Mouse (Mus musculus) embryonic fibroblast, embryonic 13.5 days (primary cell): Measurements from ENCODE around the gene Gm42791. TPM values are rescaled to one million over a fixed set of nuclear protein-coding genes. Genes with fewer than 3 reads are reported as not detected.

Source experiments
- H3K27ac ChIP-seq: 2 replicates; pipeline ENCODE4 v1.5.1; 2012; ENCODE audit warnings: low read length, control low read depth, inconsistent platforms; ENCODE audit not compliant: insufficient read depth
- H3K4me1 ChIP-seq: 2 replicates; pipeline ENCODE4 v1.6.1; 2011; ENCODE audit warnings: low read length; ENCODE audit not compliant: control insufficient read depth, insufficient read depth
- H3K4me3 ChIP-seq: 2 replicates; pipeline ENCODE4 v1.5.1; 2011; ENCODE audit warnings: mild to moderate bottlenecking, control low read depth, low read length; ENCODE audit not compliant: insufficient read depth
- CTCF ChIP-seq: IDR thresholded peaks from 2 replicates; pipeline ENCODE4 v1.5.1; 2011; ENCODE audit warnings: mild to moderate bottlenecking, control low read depth, low read length, moderate library complexity, borderline replicate concordance; ENCODE audit not compliant: insufficient read depth
- POLR2A ChIP-seq: IDR thresholded peaks from 2 replicates; pipeline ENCODE4 v1.6.1; 2011; ENCODE audit warnings: low read depth, mild to moderate bottlenecking, control low read depth, low read length, moderate library complexity
- polyA plus RNA-seq: library from polyadenylated mRNA; stranded (reverse); fragments of >200 nt; gene quantifications from 2 replicates; pipeline ENCODE4 v1.2.4, GENCODE M21; 2011; ENCODE audit warnings: low read depth; ENCODE audit not compliant: missing spikeins, insufficient read length

Gene Gm42791
- polyA plus RNA-seq, 1 experiment, result 7.1 TPM

- TF ChIP-seq CTCF, result no peak
- TF ChIP-seq POLR2A, result no peak
- Histone ChIP-seq H3K27ac (no peak overlapping the region), H3K4me1 (peaks cover 2% of the 10 kb centered on the region; the same call in 1 of the 2 replicates), H3K4me3 (no peak overlapping the region)
These were observed 61.2 kb downstream of the Gm42791 start for GRCm38 (mm10) chr5:148933767-148934166.

- Histone ChIP-seq H3K27ac (no peak overlapping the region), H3K4me3 (no peak overlapping the region), H3K4me1 (peaks cover 1% of the 10 kb centered on the region; the same call in 1 of the 2 replicates)
- TF ChIP-seq POLR2A, result no peak
- TF ChIP-seq CTCF, result no peak
These were observed 63.6 kb downstream of the Gm42791 start for GRCm38 (mm10) chr5:148931301-148931700.

- Histone ChIP-seq H3K27ac (peak within 1 kb of the TSS; percentile 80), H3K4me1 (no peaks in the 10 kb centered on the region), H3K4me3 (peak within 1 kb of the TSS; percentile 79)
- TF ChIP-seq POLR2A, result peak; percentile 58; the same call in 1 of the 2 replicates
- TF ChIP-seq CTCF, result no peak
These were observed 65.9 kb downstream of the Gm42791 start, which contains the start of gene Katnal1 for GRCm38 (mm10) chr5:148929116-148929449. Gene Katnal1, minus strand, starts transcription at chr5:148929320.

GRCm38 (mm10) chr5:148928382-148929115 is 66.4 kb downstream of the Gm42791 start:
- peak overlapping the region; percentile 79 for H3K4me3 ChIP-seq
- H3K27ac ChIP-seq, result peak overlapping the region; percentile 80
- TF ChIP-seq CTCF (no peak), POLR2A (peak; percentile 54)
- H3K4me1 ChIP-seq, result no peaks in the 10 kb centered on the region

- TF ChIP-seq POLR2A (no peak), CTCF (no peak)
- no peaks in the 10 kb centered on the region for H3K4me1 ChIP-seq
These were observed 67.2 kb downstream of the Gm42791 start for GRCm38 (mm10) chr5:148927717-148928223.

GRCm38 (mm10) chr5:148924586-148924985 is 70.4 kb downstream of the Gm42791 start:
- Histone ChIP-seq H3K4me1 (no peaks in the 10 kb centered on the region), H3K27ac (no peak overlapping the region), H3K4me3 (no peak overlapping the region)
- TF ChIP-seq POLR2A (no peak), CTCF (no peak)

More at GRCm38 (mm10) chr5:148927717-148928223, 67.2 kb downstream of the Gm42791 start:
- Histone ChIP-seq H3K4me3 (peak overlapping the region; percentile 79), H3K27ac (peak overlapping the region; percentile 80; the same call in 1 of the 2 replicates)

GRCm38 (mm10) chr5:148924051-148924450 is 70.9 kb downstream of the Gm42791 start:
- Histone ChIP-seq H3K4me3 (no peak overlapping the region), H3K4me1 (no peaks in the 10 kb centered on the region), H3K27ac (no peak overlapping the region)
- TF ChIP-seq CTCF (no peak), POLR2A (no peak)

- TF ChIP-seq CTCF (no peak), POLR2A (no peak)
These were observed 71.5 kb downstream of the Gm42791 start for GRCm38 (mm10) chr5:148923408-148923807.

GRCm38 (mm10) chr5:148922773-148923172 is 72.2 kb downstream of the Gm42791 start:
- no peak overlapping the region for H3K4me3 ChIP-seq
- no peak overlapping the region for H3K27ac ChIP-seq
- TF ChIP-seq CTCF, result no peak
- TF ChIP-seq POLR2A, result no peak
- no peaks in the 10 kb centered on the region; the same call in 1 of the 2 replicates for H3K4me1 ChIP-seq

More at GRCm38 (mm10) chr5:148923408-148923807, 71.5 kb downstream of the Gm42791 start:
- no peak overlapping the region for H3K27ac ChIP-seq
- no peaks in the 10 kb centered on the region for H3K4me1 ChIP-seq
- no peak overlapping the region for H3K4me3 ChIP-seq

GRCm38 (mm10) chr5:148918049-148918448 is 76.9 kb downstream of the Gm42791 start:
- TF ChIP-seq POLR2A (no peak), CTCF (no peak)
- Histone ChIP-seq H3K4me1 (no peaks in the 10 kb centered on the region; the same call in 1 of the 2 replicates), H3K4me3 (no peak overlapping the region), H3K27ac (no peak overlapping the region)
